Mouse (Mus musculus): ENCODE measurements around the gene Bcl2l1.

GRCm38 (mm10) chr2:152741153-152742041 lies 90.1 kb downstream of the Bcl2l1 start:
- TF ChIP-seq POLR2A (IDR thresholded peaks at IDR 0.05; ENCODE audit: borderline replicate concordance, extremely low read depth, low read depth, low read length), result 0 out of 2 replicates have a peak, but pooled peaks have one; percentile 20
- no peak for TF ChIP-seq CTCF (IDR thresholded peaks at IDR 0.05; ENCODE audit: insufficient read depth, low read length)

All from lung, adult 2 months (tissue).